Mouse (Mus musculus) forebrain, embryonic 14.5 days (tissue): Measurements from ENCODE around the gene Strn. TPM values are rescaled to one million over a fixed set of nuclear protein-coding genes. Genes with fewer than 3 reads are reported as not detected.
"Not testable (repeated sequence)": the region's sequence is repeated elsewhere in the genome, so short reads cannot be mapped to it uniquely, and the experiment has no call there.

Experiments used
- ATAC-seq: fragments of 200-750 bp; cut with Nextera tagmentation; 2 replicates; pipeline ENCODE4 v1.8.0; 2017; ENCODE audit warnings: mild to moderate bottlenecking, moderate library complexity
- DNase-seq: peaks from one replicate; pipeline ENCODE4 v3.0.0-alpha.2; 2015; ENCODE audit warnings: low spot score
- H3K27ac ChIP-seq: fragments of 300-500 bp; sonication (generic); 2 replicates; pipeline ENCODE4 v1.5.1; 2014; ENCODE audit warnings: low read depth, mild to moderate bottlenecking, control low read depth, low read length, moderate library complexity
- H3K27me3 ChIP-seq: fragments of 300-500 bp; sonication (generic); replicated peaks from 2 replicates; pipeline ENCODE4 v1.6.1; 2014; ENCODE audit warnings: low read length, control low read depth, mixed read lengths; ENCODE audit not compliant: control insufficient read depth, insufficient read depth
- H3K36me3 ChIP-seq: fragments of 300-500 bp; sonication (generic); 2 replicates; pipeline ENCODE4 v1.6.1; 2014; ENCODE audit warnings: low read length, control low read depth; ENCODE audit not compliant: control insufficient read depth, insufficient read depth
- H3K4me1 ChIP-seq: fragments of 300-500 bp; sonication (generic); 2 replicates; pipeline ENCODE4 v1.6.1; 2014; ENCODE audit warnings: antibody characterized with exemption, low read length, control low read depth; ENCODE audit not compliant: control insufficient read depth, insufficient read depth
- H3K4me2 ChIP-seq: fragments of 300-500 bp; sonication (generic); 2 replicates; pipeline ENCODE4 v1.6.1; 2014; ENCODE audit warnings: mild to moderate bottlenecking, control low read depth, low read length
- H3K4me3 ChIP-seq: fragments of 300-500 bp; sonication (generic); 2 replicates; pipeline ENCODE4 v1.5.1; 2014; ENCODE audit warnings: low read depth, low read length, control low read depth
- H3K9ac ChIP-seq: fragments of 300-500 bp; sonication (generic); 2 replicates; pipeline ENCODE4 v1.6.1; 2014; ENCODE audit warnings: mild to moderate bottlenecking, low read length, control low read depth, moderate library complexity
- H3K9me3 ChIP-seq: fragments of 300-500 bp; sonication (generic); replicated peaks from 2 replicates; pipeline ENCODE4 v1.6.1; 2016; ENCODE audit warnings: low read length, control low read depth, mixed read lengths; ENCODE audit not compliant: control insufficient read depth
- WGBS: fragments of 180-500 bp; shearing (Covaris S2); extraction: QIAGEN DNeasy Blood & Tissue Kit; methylation state at CpG from one replicate; pipeline ENCODE4 v1.1.7; 2014; 5-methylcytosine and 5-hydroxymethylcytosine counted together
- polyA plus RNA-seq: library from polyadenylated mRNA; unstranded; fragments of >200 nt; fragmentation: Nextera tagmentation; extraction: Ambion mirVana; gene quantifications from 2 replicates; pipeline ENCODE4 v1.2.1, GENCODE M21; 2014

Gene Strn
- polyA plus RNA-seq, 1 experiment from 2014 or later: 4.5 TPM

DNA sequence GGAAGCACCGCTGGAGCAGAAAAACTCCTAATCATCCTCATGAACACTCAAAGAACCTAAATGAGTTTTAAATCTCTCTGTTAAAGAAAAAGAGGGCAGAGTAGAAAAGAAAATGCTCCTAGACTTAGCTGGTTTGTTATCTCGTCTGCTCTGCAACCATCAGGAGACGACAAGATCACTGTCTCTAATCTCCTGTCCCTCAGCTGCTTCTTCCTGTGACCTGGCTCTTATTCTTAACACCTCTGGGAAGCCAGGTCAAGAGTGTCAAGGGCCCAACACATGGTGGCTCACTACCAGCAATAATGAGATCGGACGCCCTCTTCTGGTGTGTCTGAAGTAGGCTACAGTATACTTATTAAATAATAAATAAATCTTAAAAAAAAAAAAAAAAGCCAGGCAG is 40.1 kb downstream of the Strn start:
- Histone ChIP-seq H3K4me3 (no peak overlapping the region), H3K9ac (no peak overlapping the region), H3K27me3 (no peaks in the 10 kb centered on the region), H3K9me3 (no peaks in the 10 kb centered on the region), H3K4me2 (no peak overlapping the region), H3K27ac (no peak overlapping the region), H3K36me3 (peaks cover 7% of the 10 kb centered on the region; the same call in 1 of the 2 replicates), H3K4me1 (no peaks in the 10 kb centered on the region)
- no peak for ATAC-seq
- WGBS: 85% methylated on average over 5 of the region's 5 CpGs
- DNase-seq: no peak

DNA sequence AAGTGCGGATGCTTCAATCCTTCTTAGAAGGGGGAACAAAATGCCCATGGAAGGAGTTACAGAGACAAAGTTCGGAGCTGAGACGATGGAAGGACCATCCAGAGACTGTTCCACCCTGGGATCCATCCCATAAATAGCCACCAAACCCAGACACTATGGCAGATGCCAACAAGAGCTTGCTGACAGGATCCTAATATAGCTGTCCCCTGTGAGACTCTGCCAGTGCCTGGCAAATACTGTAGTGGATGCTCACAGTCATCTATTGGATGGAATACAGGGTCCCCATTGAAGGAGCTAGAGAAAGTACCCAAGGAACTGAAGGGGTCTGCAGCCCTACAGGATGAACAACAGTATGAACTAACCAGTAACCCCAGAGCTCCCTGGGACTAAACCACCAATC is 47.8 kb downstream of the Strn start:
- DNase-seq, H3K4me2 ChIP-seq, H3K9ac ChIP-seq, H3K27ac ChIP-seq, H3K9me3 ChIP-seq, ATAC-seq, H3K27me3 ChIP-seq, H3K4me1 ChIP-seq, H3K4me3 ChIP-seq: not testable (repeated sequence)
- peaks cover 19% of the 10 kb centered on the region for H3K36me3 ChIP-seq
- 90% methylated on average over 3 of the region's 3 CpGs for WGBS

DNA sequence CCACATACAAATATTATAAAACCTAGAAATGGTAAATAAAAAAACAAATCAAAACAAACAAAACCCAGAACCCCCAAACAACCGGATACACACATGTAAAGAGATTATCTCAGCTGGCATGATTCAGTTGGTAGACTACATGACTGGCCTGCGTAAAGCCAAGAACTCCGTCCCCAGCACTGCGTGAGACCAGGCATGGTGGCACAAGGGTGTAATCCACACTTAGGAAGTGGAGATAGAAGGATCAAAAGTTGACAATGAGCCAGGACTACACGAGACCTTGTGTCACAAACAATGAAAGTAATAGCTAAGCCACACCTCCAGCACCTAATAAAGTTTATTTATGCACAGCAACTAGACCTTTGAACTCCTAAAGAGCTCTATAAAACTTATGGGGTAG is 49.0 kb downstream of the Strn start:
- 82% methylated on average over 5 of the region's 5 CpGs for WGBS
- Histone ChIP-seq H3K27me3 (no peaks in the 10 kb centered on the region), H3K9me3 (no peaks in the 10 kb centered on the region), H3K9ac (no peak overlapping the region), H3K36me3 (peaks cover 19% of the 10 kb centered on the region), H3K4me2 (no peak overlapping the region), H3K4me1 (no peaks in the 10 kb centered on the region), H3K27ac (no peak overlapping the region), H3K4me3 (no peak overlapping the region)
- ATAC-seq (no peak), DNase-seq (no peak)

DNA sequence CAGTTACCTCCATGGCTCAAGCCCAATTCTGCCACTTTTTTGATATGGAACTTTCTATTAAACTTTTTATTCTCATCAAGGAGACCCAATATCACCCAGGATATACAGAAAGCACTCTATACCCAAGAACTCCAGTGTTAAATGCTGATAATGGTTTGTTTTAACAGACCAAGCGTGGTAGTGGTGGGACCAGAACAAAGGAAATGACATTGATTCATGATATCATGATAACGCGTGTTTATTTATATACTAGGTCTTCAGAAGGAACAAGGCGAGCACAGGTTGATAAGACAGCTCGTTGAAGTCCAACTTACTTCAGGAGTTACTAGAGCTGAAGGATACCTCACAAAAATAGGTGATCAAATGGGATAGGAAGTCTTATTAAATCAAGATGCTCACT is 52.0 kb downstream of the Strn start:
- no peaks in the 10 kb centered on the region for H3K9me3 ChIP-seq
- no peaks in the 10 kb centered on the region for H3K27me3 ChIP-seq
- ATAC-seq: no peak
- WGBS: 95% methylated on average over 5 of the region's 5 CpGs
- no peak for DNase-seq
- H3K9ac ChIP-seq: no peak overlapping the region
- no peaks in the 10 kb centered on the region for H3K4me1 ChIP-seq
- H3K27ac ChIP-seq: no peak overlapping the region
- no peak overlapping the region for H3K4me3 ChIP-seq
- H3K36me3 ChIP-seq: peaks cover 5% of the 10 kb centered on the region
- no peak overlapping the region for H3K4me2 ChIP-seq

DNA sequence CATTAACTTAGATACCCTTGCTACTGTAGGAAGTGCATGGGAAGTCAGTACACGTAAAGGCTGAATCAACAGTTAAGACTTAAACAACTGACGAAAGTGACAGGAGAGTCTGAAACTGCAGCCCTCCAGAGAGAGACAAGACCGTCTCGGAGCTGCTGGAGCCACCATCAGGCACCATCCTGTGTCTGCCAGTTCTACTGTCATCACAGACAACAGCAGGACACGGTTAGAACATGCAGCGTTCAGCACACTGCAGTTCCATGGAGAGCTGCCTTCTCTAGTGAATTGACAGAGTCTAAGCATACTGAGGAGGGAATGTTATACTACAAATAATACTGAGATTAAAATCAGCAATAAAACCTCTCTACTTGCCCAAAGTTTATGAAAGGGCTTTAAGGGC is 54.6 kb downstream of the Strn start:
- no peak overlapping the region for H3K27ac ChIP-seq
- no peak for DNase-seq
- no peaks in the 10 kb centered on the region for H3K27me3 ChIP-seq
- H3K4me3 ChIP-seq: no peak overlapping the region
- peaks cover 4% of the 10 kb centered on the region for H3K36me3 ChIP-seq
- ATAC-seq: no peak
- WGBS: 85% methylated on average over 6 of the region's 6 CpGs
- no peak overlapping the region for H3K9ac ChIP-seq
- H3K4me1 ChIP-seq: no peaks in the 10 kb centered on the region
- no peak overlapping the region for H3K4me2 ChIP-seq
- no peaks in the 10 kb centered on the region for H3K9me3 ChIP-seq

DNA sequence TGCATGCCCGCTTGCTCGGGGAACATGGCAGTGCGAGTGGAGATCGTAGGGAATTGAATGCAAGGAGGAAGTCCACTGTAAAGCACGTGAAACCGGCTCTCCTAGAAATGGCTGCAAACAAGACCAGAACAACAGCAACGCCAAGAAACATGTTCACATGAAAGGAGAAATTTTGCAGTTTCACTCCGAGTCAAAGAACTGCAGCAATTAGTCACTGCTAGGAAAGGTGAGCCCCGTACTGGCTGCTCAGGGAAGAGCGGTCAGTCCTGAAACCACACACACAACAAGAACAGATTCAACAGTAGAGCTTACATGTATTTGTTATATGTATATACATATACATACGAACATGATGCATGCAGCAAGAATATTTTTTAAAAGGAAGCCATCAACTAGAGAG is 57.5 kb downstream of the Strn start:
- H3K27ac ChIP-seq: no peak overlapping the region
- no peaks in the 10 kb centered on the region for H3K4me1 ChIP-seq
- H3K4me3 ChIP-seq: no peak overlapping the region
- no peaks in the 10 kb centered on the region for H3K9me3 ChIP-seq
- DNase-seq (no peak), ATAC-seq (no peak)
- no peak overlapping the region for H3K4me2 ChIP-seq
- no peaks in the 10 kb centered on the region for H3K27me3 ChIP-seq
- WGBS: 94% methylated on average over 11 of the region's 11 CpGs
- H3K36me3 ChIP-seq: peaks cover 9% of the 10 kb centered on the region
- no peak overlapping the region for H3K9ac ChIP-seq

DNA sequence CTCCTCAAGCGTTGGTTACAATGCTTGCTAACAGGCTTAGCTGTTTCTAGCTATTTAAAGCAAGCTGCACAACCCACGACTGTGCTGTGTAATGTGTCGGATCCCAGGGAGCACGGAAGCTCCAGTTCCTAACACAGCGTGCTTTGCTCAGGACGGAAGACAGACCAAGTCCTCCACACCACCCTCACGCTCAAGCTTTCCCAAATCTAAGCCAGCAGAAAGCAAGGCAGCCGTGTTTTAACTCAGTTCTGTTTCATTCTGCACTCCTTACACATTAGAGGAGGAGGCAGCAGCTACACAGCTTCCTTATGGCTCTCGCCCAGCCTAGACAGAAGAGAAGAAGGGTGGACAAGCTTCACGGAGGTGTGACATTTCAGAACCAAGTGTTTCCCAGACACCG is 60.2 kb downstream of the Strn start:
- Histone ChIP-seq H3K36me3 (0 out of 2 replicates have a peak, but pooled peaks cover 12% of the 10 kb centered on the region), H3K4me1 (no peaks in the 10 kb centered on the region), H3K27me3 (no peaks in the 10 kb centered on the region), H3K4me3 (no peak overlapping the region), H3K4me2 (no peak overlapping the region), H3K9ac (no peak overlapping the region), H3K27ac (no peak overlapping the region), H3K9me3 (no peaks in the 10 kb centered on the region)
- ATAC-seq: no peak
- 88% methylated on average over 11 of the region's 11 CpGs for WGBS
- DNase-seq: no peak

DNA sequence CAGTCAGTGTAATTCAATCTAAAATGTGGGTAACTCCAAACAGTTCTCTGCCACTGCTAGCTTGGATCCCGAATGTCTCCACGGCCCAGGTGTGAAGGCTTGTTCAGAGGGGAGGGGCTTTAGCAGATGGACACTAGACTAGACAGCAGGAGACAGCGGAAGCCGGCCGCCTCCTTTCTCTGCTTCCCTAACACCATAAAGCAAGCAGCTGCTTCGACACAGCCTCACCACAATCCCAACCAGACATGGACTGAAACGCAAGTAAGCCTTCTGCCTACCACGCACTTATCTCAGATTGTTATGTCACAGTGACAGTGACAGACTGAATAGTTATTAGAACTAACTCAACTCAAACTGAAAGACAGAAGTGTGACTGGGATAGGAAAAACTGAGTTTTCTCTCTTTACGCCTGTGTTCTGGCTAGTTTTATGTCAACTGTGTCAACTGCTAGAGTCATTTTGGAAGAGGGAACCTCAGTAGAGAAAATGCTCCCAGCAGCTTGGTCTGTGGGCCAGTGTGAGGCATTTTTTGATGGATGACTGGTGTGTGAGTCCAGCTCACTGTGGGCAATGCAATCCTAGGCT is 71.9 kb downstream of the Strn start:
- WGBS: 86% methylated on average over 9 of the region's 9 CpGs
- DNase-seq (no peak), ATAC-seq (no peak)
- H3K36me3 ChIP-seq: peaks cover 50% of the 10 kb centered on the region
- no peaks in the 10 kb centered on the region for H3K4me1 ChIP-seq
- no peak overlapping the region for H3K4me2 ChIP-seq
- H3K9me3 ChIP-seq: no peaks in the 10 kb centered on the region
- H3K9ac ChIP-seq: no peak overlapping the region
- no peak overlapping the region for H3K4me3 ChIP-seq
- no peak overlapping the region for H3K27ac ChIP-seq
- H3K27me3 ChIP-seq: no peaks in the 10 kb centered on the region

DNA sequence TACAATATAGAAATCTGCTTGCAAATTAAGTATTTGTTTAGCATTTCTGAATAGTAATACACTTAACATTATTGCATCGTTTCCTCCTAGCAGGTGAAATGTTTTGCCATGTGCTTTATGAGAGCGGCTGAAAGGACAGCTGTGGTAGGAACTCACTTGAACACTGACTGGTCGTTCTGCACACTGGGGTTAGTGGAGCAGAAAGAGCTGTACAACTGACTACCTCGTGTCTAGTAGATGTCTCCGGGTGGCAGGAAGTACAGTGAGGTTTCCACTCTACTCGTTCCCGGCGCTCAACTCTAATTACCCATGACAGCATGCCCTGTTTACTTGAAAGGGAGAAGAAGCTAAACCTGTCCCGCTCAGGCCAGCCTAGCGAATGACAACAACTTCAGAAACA is 82.2 kb downstream of the Strn start:
- H3K27ac ChIP-seq: no peak overlapping the region
- H3K27me3 ChIP-seq: no peaks in the 10 kb centered on the region
- H3K4me2 ChIP-seq: no peak overlapping the region
- no peaks in the 10 kb centered on the region for H3K4me1 ChIP-seq
- WGBS: 74% methylated on average over 10 of the region's 10 CpGs
- DNase-seq (no peak), ATAC-seq (no peak)
- no peaks in the 10 kb centered on the region for H3K9me3 ChIP-seq
- H3K36me3 ChIP-seq: peaks cover 48% of the 10 kb centered on the region
- no peak overlapping the region for H3K9ac ChIP-seq
- no peak overlapping the region for H3K4me3 ChIP-seq
